Mouse (Mus musculus) Patski (cell line): Measurements from ENCODE around the gene Frmpd4. TPM values are rescaled to one million over a fixed set of nuclear protein-coding genes. Genes with fewer than 3 reads are reported as not detected.
A peak's percentile ranks its signal among the peaks of the same experiment; 100 is the strongest.

Source experiments
- ATAC-seq: fragments of 100-300 bp; one replicate; pipeline ENCODE4 v1.8.0; 2021
- CTCF ChIA-PET: fragments of 350-600 bp; sonication (Branson Sonifier 250); formaldehyde crosslinking; loops from one replicate; lab custom pipeline; 2022; ENCODE audit warnings: inconsistent platforms; lab: Charles Lee
- POLR2A ChIA-PET: fragments of 350-600 bp; sonication (Branson Sonifier 250); formaldehyde crosslinking; loops from one replicate; lab custom pipeline; 2022; ENCODE audit warnings: antibody characterized with exemption, inconsistent platforms; lab: Charles Lee
- DNase-seq: peaks from one replicate; pipeline ENCODE4 v3.0.0-alpha.2; 2011; ENCODE audit warnings: low read depth, low spot score
- H3K27me3 ChIP-seq: fragments of 371-371 bp; one replicate; pipeline ENCODE4 v1.5.1; 2021
- CTCF ChIP-seq: fragments of 100-300 bp; IDR thresholded peaks from one replicate; pipeline ENCODE4 v1.5.1; 2021
- in situ Hi-C: fragments of 300-500 bp; cut with MboI; formaldehyde crosslinking; loops from 3 replicates; pipeline ENCODE4 v1.11.1; 2018; ENCODE audit warnings: low pct_unique_long_range_greater_than_20kb, mixed read lengths
- polyA plus RNA-seq: library from polyadenylated mRNA; unstranded; gene quantifications from one replicate; pipeline ENCODE4 v1.2.3, GENCODE M21; 2021

Gene Frmpd4
- polyA plus RNA-seq, 1 experiment from 2014 or later = 0.26 TPM

DNA sequence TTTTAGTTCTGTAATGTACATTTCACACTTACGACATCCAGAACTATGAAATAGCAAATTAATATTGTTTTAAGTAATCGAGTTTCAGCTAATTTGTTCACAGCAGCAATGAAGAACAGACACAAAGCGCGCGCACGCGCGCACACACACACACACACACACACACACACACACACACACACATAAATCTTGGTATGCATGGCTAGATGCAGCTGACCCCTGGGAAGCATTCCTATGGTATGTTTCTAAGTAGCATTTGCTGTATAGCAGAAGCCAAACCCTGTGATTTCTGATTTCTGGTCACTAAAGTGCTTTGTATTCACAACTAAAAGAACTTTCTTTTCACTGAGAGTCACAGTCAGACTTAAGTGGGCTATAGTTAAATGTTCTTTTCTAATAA is 922.8 kb downstream of the Frmpd4 start:
- ChIA-PET POLR2A (no interaction called here), CTCF (interaction anchor here (1.2 to 1.3 kb wide), 2 partner anchors 9 to 47 kb away, joined by 3 read pairs; no protein-coding TSS in a partner anchor)
- in situ Hi-C loops = no loop called here
- TF ChIP-seq CTCF = no peak
- DNase-seq (no peak), ATAC-seq (no peak)
- H3K27me3 ChIP-seq = peaks cover 12% of the 10 kb centered on the region

DNA sequence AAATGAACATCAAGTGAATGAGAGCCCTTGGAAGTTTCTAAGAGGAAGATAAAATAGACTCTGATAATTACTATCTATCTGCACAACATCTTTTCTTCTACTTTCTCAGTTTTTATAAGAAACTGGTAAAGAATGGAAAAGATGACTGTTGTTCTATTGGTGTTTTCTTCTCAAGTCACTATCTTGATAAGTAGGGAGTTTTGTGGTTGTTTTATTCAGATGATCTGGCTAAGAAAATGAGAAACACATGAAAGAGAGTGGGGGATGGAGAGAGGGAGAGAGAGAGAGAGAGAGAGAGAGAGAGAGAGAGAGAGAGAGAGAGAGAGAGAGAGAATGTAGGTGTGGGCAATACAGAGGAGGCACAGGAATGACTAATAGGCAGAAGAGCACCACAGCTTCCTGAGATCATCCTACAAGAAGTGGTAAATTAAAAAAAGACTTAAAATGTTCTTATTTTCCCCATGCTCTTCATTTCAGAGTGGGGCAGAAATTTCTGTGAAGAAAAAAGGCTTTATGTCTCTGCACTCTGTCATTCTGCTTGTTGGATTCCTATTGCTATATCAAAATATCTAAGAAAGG is 979.3 kb downstream of the Frmpd4 start:
- POLR2A ChIA-PET = no interaction called here
- in situ Hi-C loops = no loop called here
- DNase-seq (no peak), ATAC-seq (no peak)
- no peak for TF ChIP-seq CTCF
- H3K27me3 ChIP-seq = peaks cover 18% of the 10 kb centered on the region
- CTCF ChIA-PET = no interaction called here

DNA sequence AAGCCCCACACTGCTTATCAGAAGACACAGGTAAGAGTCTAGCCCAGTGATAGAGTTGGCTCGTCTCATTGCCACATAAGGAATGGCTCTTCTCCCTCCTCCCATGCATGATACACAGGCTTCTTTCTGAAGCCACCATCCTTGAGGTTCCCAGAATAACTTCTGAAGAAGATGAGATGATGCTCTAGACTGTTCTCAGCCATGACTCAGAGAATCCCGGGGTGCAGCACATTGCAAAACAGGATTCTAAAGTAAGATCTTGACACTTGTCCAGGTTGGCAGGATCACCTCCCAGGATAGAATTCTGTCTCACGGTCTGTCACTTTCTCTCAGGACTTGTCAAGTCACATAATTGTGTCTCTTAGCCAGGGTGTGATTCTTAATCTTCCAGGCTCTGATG is 1024.2 kb downstream of the Frmpd4 start:
- no peak for DNase-seq
- H3K27me3 ChIP-seq = peaks cover 5% of the 10 kb centered on the region
- CTCF ChIA-PET = no interaction called here

DNA sequence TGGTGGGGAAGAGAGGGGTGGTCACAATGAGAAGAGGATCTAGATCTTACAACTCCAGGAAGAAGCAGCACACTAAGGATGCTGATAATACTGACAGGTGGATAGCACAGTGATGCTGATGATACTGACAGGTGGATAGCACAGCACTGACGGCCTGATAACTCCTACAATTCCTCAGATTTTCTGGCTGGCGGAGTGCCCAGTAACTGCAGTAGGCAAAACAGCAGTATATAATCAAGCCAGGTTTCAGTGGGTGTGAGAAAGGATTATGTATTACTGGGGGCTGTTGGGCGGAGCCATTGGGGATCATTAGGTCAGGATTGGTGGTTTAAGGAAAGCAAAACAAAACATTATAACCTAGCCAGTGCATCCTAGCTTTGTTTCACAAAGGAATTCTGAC is 1053.9 kb downstream of the Frmpd4 start:
- DNase-seq (no peak), ATAC-seq (no peak)
- TF ChIP-seq CTCF = no peak
- in situ Hi-C loops = no loop called here
- no peaks in the 10 kb centered on the region for H3K27me3 ChIP-seq
- POLR2A ChIA-PET = no interaction called here
- CTCF ChIA-PET = interaction anchor here (1.2 kb wide), 1 partner anchor 24 kb away, joined by 3 read pairs; no protein-coding TSS in a partner anchor

More for the DNA sequence above, 1024.2 kb downstream of the Frmpd4 start:
- ATAC-seq = no peak
- TF ChIP-seq CTCF = no peak
- POLR2A ChIA-PET = no interaction called here
- in situ Hi-C loops = no loop called here

DNA sequence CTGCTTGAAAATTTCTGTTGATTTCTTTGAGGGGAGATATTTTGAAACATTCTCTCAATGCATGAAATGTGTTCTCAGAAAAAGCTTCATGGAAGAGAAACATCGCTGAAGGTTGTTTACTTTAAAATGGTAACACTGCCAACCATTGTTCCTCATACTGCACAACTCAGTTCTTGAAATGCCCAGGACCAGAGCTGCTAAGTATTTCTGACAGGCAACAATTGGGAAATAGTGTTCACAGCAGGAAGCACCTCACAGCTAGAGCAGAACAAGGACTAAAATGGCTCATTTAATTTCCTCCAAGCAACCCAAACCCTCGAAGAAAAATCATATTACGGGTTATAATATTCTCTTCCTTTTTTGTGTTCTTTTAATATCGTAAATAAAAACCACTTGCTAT is 1054.5 kb downstream of the Frmpd4 start:
- ChIA-PET POLR2A (no interaction called here), CTCF (interaction anchor here (0.8 kb wide), 1 partner anchor 12 kb away, joined by 3 read pairs; no protein-coding TSS in a partner anchor)
- no peaks in the 10 kb centered on the region for H3K27me3 ChIP-seq
- TF ChIP-seq CTCF = no peak
- in situ Hi-C loops = no loop called here
- no peak for ATAC-seq
- DNase-seq = no peak

DNA sequence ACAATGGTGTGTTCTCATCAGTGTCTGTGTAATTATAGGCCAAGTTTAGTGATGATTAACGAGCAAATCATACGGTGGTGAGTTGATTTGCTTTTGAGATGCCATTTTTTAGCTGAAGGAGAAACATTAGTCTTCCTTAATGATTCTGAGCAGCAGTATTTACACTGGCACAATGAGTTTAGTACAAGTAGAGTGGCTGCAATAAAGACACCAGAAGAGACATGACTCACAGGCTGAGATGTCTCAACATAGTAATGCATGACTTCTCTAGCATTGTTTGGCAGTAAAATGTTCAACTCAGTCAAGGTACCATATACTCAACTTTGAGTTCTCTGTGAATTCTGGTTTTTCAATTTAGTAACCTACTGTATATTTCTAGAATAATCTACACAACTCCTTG is 1058.6 kb downstream of the Frmpd4 start:
- ATAC-seq = peak; percentile 95
- peaks cover 5% of the 10 kb centered on the region for H3K27me3 ChIP-seq
- ChIA-PET POLR2A (no interaction called here), CTCF (no interaction called here)
- DNase-seq = peak; percentile 62
- in situ Hi-C loops = no loop called here
- TF ChIP-seq CTCF = no peak

DNA sequence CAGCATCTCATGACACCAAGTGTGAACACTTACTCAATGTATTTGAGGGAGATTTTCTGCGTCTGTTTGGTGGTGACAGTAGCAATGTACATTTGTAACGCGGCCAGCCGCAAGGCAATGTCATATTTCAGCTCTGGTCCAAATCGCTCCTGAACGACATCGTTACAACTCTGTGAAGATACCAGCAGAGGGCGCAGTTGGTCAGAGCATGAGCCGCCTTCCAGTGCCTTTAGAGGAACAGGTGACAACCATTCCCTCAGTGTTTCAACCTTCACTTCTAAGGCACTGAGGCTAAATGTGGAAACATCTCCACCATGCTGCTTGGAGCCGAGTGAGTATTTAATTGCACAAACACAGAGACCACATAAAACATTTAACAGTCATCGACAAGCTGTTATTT is 1079.3 kb downstream of the Frmpd4 start:
- in situ Hi-C loops = loop anchor here (5.0 kb wide), 2 partner anchors 215 to 320 kb away; no protein-coding TSS in a partner anchor
- POLR2A ChIA-PET = no interaction called here
- no peaks in the 10 kb centered on the region for H3K27me3 ChIP-seq
- DNase-seq (peak; percentile 20), ATAC-seq (peak; percentile 57)
- CTCF ChIA-PET = interaction anchor here (0.6 to 1.7 kb wide), 6 partner anchors 9 to 724 kb away, joined by 3 to 4 read pairs (median 4); no protein-coding TSS in a partner anchor
- TF ChIP-seq CTCF = peak; percentile 89

DNA sequence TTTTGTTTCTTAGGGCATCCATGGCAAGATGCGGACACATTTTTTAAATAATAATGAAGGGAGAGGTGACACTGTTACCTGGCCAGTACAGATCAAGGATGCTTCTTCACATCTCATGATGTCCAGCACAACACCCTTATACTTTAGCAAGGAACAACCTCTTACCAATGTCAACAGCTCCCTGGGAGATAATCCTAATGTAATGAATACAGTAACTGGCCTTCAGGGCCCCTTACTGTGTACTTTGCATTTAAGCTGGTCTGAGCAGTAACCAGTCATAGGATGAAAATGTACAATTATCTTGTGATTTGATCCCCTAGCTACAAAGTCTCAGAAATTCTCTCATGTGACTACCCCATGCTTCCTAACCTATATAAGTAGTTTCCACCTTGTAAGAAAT is 1084.8 kb downstream of the Frmpd4 start:
- no peak for ATAC-seq

DNA sequence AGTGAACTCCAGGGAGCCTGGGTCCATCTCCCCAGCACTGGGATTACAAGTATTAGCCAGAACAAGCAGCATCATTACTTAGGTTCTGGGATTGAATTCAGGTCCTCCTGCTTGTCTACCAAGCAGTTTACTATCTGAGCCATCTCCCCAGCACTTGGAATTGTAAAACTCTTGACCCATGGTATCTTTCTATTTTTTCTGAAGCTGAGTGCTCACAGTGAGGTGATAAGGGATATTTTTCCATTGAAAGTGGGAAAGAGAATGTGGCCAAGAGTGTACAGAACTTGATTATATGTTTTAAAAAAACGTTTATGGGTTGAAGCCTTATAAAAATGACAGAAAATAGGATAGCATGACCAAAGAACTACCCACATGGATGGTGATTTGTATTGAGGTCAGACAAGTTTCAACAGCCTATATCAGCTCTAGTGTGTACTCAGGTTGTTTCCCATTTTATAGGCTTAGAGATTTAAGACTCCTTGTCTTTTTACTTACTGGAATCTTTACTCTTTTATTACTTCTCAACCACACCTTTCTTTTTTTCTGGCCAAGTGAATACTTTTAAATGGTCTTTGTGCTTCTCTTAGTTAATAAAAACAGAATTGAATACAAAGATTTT is 1085.3 kb downstream of the Frmpd4 start:
- in situ Hi-C loops = no loop called here
- peaks cover 13% of the 10 kb centered on the region for H3K27me3 ChIP-seq
- TF ChIP-seq CTCF = no peak
- no peak for DNase-seq
- ChIA-PET CTCF (no interaction called here), POLR2A (no interaction called here)
- no peak for ATAC-seq

More for the DNA sequence above, 1084.8 kb downstream of the Frmpd4 start:
- no peak for TF ChIP-seq CTCF
- POLR2A ChIA-PET = no interaction called here
- CTCF ChIA-PET = no interaction called here
- in situ Hi-C loops = no loop called here
- DNase-seq = no peak
- H3K27me3 ChIP-seq = peaks cover 13% of the 10 kb centered on the region

DNA sequence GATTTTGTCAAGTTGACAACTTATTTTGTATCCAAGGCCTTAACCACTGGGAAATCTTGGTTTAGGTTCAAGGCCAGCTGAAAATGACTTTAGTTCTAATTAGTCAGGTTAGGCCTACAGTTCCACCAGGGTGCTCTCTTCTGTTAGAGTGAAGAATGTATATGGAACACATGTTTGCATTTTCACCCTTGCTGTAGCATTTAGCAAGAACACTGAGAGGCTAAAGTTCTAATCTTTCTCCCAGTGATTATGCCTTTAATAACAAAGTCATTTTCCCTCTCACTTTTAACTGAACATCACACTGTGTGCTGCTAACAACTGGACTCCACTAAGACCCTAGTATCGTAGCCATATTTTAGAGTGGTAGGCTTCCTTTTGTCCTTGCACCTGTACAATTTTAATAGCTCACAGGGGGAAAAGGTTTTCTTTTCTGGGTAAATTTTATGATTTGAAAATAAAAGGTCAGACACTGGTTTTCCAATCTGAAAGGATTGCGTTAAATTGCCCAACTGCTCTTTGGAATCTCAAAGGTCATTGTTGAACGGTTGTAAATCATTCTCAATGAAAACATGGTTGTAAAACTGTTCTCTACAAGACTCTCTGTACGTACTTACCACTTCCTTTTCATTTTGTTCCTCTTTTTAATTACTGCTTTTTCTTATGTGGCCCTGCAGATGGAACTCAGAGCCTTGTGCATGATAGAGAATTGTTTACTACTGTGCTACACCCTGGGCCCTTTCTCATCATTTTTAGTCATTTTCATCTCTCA is 1093.4 kb downstream of the Frmpd4 start:
- CTCF ChIA-PET = no interaction called here
- POLR2A ChIA-PET = no interaction called here
- H3K27me3 ChIP-seq = peaks cover 12% of the 10 kb centered on the region
- in situ Hi-C loops = no loop called here
- DNase-seq = no peak
- no peak for ATAC-seq
- no peak for TF ChIP-seq CTCF

DNA sequence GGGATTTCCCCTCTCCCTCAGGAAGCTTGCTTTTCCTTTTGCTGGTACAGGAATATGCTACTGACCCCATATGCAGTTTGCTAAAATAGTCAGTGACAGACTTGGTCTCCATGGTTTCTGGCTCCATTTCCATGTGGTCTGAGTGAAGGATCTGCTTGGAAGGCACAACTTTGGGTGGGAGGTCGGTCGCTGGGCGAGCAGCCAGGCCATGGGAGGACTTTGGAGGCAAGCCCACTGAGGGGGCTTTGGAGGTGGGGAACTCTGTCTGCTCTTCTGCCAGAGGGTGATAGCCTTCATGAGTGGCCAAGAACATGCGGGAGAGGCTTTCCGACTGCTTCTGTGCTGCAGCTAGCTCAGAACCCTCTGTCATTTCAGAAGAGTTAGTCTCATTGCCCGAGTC is 1099.4 kb downstream of the Frmpd4 start:
- in situ Hi-C loops = no loop called here

More for the DNA sequence above, 1099.4 kb downstream of the Frmpd4 start:
- POLR2A ChIA-PET = no interaction called here
- DNase-seq (no peak), ATAC-seq (no peak)
- no peak for TF ChIP-seq CTCF
- peaks cover 20% of the 10 kb centered on the region for H3K27me3 ChIP-seq
- CTCF ChIA-PET = no interaction called here
